Mouse (Mus musculus): ENCODE data around the gene Tmem82.

The Tmem82 gene

GRCm38 (mm10) chr4:141618565-141619243 lies at the start of gene Tmem82:
Gene Tmem82 (minus strand): TSS chr4:141618633.
- DNase-seq: peak; percentile 63

DNA sequence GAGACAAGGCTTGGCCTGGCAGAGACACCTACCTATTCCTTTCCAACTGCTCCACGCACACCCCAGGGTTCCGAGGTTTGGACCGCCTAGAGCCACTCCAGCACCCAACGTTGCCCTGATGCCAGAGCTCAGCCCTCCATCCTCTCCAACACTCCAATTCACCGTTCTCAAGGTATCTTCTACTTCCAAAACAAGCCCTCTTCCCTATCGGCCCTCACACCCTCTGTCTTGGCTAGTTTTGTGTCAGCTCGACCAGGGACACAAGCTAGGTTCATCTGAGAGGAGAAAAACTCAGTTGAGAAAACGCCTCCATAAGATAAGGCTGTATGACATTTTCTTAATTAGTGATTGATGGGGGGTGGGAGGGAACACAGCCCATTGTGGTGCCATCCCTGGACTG lies 46.4 kb upstream of the Tmem82 start, which contains the start of gene Plekhm2:
Gene Plekhm2, minus strand, starts transcription at position 101 of the 400 bp plus-strand sequence.
- DNase-seq: no peak

GRCm38 (mm10) chr4:141664011-141664745 lies 45.7 kb upstream of the Tmem82 start:
- peak; percentile 69 for DNase-seq

GRCm38 (mm10) chr4:141663122-141663931 lies 44.9 kb upstream of the Tmem82 start:
- DNase-seq: no peak

DNA sequence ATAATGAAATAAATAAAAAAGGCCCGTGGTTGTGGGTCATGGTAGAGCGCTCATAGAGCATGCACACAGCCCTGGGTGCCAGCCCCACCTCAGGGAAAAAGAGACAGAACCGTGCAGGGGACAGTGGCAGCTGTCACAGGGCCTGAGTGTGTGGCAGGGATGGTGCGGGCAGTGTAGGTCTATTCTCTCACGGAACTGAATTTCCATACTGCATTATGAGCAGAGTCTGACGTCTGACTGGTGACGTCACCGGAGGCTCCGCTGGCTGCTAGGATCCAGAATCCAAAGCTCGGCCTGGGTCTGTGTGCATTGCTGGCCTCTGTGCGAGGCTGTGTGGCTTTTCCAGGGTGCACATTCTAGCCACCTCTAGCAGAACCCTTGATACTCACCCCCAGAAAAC lies 42.5 kb upstream of the Tmem82 start:
- no peak for DNase-seq

DNA sequence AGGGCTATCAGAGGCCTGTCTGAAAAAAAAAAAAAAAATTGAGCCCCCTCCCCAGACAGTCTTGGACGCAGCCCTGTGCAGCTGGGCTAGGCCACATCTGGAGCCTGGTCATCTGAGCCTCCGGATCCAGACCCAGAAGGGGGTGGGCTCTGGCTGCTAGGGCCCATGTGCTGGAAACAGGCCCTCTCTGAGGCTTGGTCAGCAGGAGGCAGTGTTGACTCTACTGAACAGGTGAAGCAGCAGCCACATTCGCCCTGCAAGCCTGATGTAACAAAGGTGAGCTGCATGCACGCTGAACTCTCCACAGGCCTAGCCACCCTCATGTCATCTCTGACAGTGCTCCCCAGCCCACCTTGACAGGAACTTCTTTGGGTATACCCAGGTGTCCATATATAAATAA lies 41.3 kb upstream of the Tmem82 start:
- DNase-seq: no peak

DNA sequence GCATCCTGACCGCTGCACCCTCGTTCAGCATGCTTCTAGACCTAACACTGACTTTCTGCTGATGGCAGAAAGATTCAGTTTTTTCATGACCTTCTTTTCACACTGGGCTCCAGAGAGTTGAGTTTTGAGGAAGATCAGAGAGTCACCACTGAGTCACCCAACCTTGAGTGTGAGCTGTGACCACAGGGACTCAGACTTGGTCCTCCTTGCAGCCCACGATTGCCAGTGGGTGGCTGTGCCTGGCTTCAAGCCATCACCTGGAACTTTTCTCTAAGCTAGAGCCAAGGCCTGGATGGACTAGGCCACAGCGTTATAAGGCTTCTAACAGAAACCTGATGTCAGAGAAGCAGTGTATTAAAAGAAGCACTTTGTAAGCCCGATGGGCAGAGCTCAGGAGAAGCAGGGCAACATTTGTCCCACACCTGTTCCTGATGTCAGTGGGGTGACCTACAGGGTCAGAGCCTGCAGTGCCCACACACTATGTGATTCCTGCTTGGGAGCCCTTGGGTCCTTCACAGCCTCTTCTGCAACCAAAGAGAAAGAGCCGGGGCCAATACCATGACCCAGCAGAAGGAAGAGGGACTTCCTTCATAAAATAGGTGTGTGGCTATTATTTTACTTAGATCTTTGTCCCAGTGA lies 40.5 kb upstream of the Tmem82 start:
- DNase-seq: no peak

DNA sequence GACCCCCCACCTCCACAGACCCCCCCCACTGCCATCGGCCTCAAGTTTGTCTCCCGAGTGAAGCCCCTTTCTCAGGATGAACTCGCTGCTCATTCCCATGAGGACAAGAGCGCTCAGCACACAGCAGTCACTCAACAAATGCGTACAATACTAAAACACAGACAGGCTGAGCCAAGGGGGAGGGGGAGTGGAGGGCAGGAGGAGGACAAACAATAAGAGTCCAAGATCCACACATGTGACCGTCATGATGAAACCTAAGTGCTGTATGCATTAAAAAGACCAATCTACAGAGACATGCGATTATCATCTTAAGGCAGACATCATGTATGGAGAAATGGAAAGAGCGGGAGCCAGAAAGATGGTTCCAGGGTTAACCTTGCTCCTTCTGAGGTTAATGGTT lies 38.5 kb upstream of the Tmem82 start:
- no peak for DNase-seq

GRCm38 (mm10) chr4:141655908-141656608 lies 37.6 kb upstream of the Tmem82 start:
- peak; percentile 75 for DNase-seq

DNA sequence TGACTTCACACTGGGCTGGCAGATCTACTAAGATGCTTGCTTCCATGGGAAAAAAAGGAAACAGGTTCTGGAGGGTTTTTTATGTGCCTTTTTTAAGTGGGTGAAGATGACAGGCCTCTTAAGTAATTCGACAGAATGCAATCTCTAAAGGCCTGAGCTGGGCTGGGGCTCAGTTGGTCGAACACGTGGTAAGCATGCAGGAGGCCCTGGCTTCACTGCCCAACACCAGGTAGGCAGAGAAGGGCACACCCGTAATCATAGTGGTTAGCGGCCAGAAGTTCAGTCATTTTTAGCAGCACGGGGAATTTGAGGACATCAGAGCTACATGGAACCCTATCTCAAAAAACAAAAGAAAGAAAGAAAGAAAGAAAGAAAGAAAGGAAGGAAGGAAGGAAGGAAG lies 36.1 kb upstream of the Tmem82 start:
- no peak for DNase-seq

- no peak for DNase-seq
Observed at GRCm38 (mm10) chr4:141653813-141654212, 35.4 kb upstream of the Tmem82 start.

- DNase-seq: no peak
Observed at GRCm38 (mm10) chr4:141653044-141653443, 34.6 kb upstream of the Tmem82 start.

DNA sequence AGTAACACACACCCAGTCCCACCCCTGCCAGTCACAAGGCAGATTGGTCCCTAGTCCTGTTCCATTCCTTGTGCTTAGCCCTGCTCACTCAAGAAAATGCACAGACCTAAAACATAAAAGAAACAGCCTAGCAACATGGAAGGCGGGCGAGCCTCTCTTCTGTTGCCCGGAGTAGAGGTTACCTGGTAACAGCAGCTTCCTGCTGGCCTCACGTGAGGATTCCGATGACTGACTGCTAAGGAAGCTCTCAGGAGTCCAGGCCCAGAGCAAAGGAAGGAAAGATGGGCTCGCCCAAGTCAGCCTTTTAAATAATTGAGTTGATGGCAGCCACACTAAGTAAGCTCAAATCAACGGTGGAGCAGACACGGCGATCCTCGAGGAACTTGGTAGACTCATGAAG lies 33.5 kb upstream of the Tmem82 start:
- no peak for DNase-seq

DNA sequence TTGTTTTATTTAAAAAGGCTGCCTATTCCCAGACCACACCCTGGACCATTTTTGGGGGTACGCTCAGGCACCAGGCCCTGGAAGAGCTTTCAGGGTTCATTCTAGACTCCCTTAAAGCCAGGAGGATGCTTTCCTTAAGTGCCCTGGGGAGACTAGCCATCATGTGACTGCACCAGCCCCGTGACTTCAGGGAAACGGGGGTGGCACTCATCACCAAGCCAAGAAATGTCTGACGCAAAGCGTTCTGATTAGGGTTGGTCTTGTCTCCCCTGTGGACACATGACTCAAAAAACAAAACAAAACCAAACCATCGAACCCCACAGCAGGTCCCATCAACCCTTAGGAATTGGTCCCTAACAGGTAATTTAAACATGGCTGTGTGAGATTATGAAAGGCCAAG lies 32.9 kb upstream of the Tmem82 start:
- DNase-seq: no peak

DNA sequence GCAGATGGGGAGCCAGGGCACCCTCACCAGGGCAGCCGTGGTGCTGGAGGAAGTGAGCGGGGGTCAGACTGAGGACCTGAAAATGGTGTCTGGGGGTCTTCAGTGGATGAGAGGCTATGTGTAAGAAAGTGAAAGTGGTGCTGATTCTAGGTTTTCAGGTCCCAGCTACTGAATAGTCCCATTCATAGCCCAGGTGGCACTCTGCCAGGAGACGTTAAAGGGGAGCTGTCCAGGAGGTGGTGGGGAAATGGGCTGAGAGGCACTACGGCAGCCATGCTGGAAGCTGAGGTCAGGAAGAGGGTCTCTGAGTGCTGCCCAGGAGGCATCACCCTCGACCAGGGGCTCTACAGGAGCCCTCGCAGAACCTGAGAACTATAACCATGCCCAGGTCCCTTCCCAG lies 30.8 kb upstream of the Tmem82 start:
- no peak for DNase-seq

GRCm38 (mm10) chr4:141648262-141648661 lies 29.8 kb upstream of the Tmem82 start:
- no peak for DNase-seq

DNA sequence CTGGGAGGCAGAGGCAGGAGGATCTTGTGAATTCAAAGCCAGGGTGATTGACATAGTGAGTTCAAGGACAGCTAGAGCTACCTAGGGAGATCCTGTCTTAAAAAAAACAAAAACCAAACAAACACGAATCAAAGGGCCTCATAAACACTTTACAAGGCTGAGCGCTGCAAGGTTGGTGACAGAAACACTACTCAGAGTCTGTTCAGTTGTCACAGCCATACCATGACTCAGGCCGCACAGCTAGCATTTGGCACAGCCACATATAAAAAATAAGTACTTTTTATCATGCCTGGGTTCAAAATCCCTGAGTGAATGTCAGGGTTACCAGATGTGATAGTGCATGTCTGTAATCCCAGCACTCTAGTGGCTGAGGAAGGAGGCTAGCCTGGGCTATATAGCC lies 28.8 kb upstream of the Tmem82 start:
- DNase-seq: no peak

GRCm38 (mm10) chr4:141645988-141646387 lies 27.6 kb upstream of the Tmem82 start:
- DNase-seq: no peak

DNA sequence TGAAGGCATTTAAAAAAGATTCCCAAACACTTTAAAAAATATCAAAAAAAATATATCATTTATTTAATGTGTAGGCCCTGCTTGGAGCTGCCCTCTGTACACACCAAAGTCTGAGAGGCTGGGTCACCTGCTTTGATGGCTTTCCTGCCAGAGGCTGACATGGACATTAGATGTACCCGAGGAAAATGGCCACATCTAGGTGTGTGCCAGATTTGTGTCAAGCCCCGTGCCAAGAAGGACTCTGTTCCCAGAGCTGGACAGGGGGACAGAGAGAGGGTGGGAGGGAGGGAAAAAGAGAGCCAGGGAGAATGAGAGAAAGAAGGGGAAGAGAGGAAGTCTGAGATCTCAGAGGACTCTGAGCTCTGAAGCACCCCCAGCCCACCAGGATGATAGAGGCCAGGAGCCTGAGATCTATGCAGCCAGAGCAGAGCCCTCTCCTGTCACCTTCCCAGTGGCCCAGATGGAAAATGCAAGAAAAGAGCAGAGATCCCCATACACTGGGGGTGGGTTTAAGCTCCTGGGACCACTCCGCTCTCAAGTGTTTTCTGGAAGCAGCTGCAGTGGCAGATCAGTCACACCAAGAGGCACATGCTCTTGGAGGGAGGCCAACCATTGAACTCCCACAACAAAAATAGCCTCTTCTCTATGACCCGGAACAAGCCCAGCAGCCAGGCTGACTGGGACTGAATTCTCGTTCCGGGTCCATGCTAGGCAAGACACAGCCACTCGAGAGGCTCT lies 24.9 kb upstream of the Tmem82 start:
- DNase-seq: peak; percentile 77

- no peak for DNase-seq
Observed at GRCm38 (mm10) chr4:141641961-141642811, 23.8 kb upstream of the Tmem82 start.

DNA sequence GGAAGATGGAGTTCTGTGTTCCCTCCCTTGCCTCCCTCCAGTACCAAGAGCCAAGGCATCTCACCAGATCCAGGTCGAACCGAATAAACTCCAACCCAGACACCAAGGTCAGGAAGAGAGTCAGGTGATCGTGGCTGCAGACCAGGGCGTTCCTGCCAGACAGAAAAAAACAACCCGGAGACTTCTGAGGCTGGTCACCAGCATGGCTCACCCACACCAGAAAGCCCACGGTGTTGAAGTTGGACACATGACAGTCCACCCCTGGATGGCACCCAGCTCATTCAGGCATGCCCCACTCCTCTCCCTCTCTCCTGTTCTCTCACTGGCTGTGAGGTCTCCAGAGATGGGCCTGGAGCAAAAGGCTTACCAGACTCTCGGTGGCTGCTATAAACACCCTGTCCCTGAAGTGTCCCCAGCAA lies 22.9 kb upstream of the Tmem82 start:
- DNase-seq: no peak

Data from cerebellum, adult 9-10 months (tissue).